Mouse (Mus musculus) layer of hippocampus, postnatal 14 days (tissue): ENCODE measurements at regions not wholly inside any gene's neighbourhood (a gene's known extent, or its start where the extent isn't known, plus 50 kb on each side); places are given as distances from the start of the nearest gene placed in this dataset.
A peak's percentile ranks its signal among the peaks of the same experiment; 100 is the strongest.

Source experiments
- DNase-seq, 2 experiments: peaks; one replicate each; pipeline ENCODE4 v3.0.0; 2021 to 2022; ENCODE audit warnings: low spot score in 2 of 2, mixed read lengths in 1 of 2

GRCm38 (mm10) chr3:102574320-102574719, 104.6 kb downstream of the Ngf start:
- DNase-seq, result no peak

GRCm38 (mm10) chr3:102576896-102577295, 107.2 kb downstream of the Ngf start:
- no peak for DNase-seq

GRCm38 (mm10) chr3:102581830-102582229, 112.1 kb downstream of the Ngf start:
- DNase-seq, result no peak

GRCm38 (mm10) chr3:102585136-102585535, 115.4 kb downstream of the Ngf start:
- DNase-seq, result no peak

- DNase-seq, result no peak
Measured at GRCm38 (mm10) chr3:102586221-102586620, 116.5 kb downstream of the Ngf start.

- no peak for DNase-seq
Measured at GRCm38 (mm10) chr3:102592041-102592440, 122.3 kb downstream of the Ngf start.

- DNase-seq, result no peak
Measured at GRCm38 (mm10) chr3:102596944-102597551, 127.3 kb downstream of the Ngf start.

GRCm38 (mm10) chr3:102599061-102599460, 129.3 kb downstream of the Ngf start:
- DNase-seq, result no peak

GRCm38 (mm10) chr3:102602766-102603165, 131.6 kb upstream of the Tspan2 start:
- no peak for DNase-seq

- no peak for DNase-seq
Measured at GRCm38 (mm10) chr3:102605284-102605683, 129.0 kb upstream of the Tspan2 start.

GRCm38 (mm10) chr3:102610970-102611369, 123.4 kb upstream of the Tspan2 start:
- DNase-seq, result no peak

- DNase-seq, result no peak
Measured at GRCm38 (mm10) chr3:102611398-102612366, 122.6 kb upstream of the Tspan2 start.

GRCm38 (mm10) chr3:102619666-102620377, 114.5 kb upstream of the Tspan2 start:
- DNase-seq, result no peak

- no peak for DNase-seq
Measured at GRCm38 (mm10) chr3:102636076-102636475, 98.3 kb upstream of the Tspan2 start.

GRCm38 (mm10) chr3:102636674-102637073, 97.7 kb upstream of the Tspan2 start:
- no peak for DNase-seq

- DNase-seq, result peak; percentile 66 to 85
Measured at GRCm38 (mm10) chr3:102644276-102644940, 89.9 kb upstream of the Tspan2 start.

- DNase-seq, result no peak
Measured at GRCm38 (mm10) chr3:102648450-102648849, 85.9 kb upstream of the Tspan2 start.

GRCm38 (mm10) chr3:102654962-102655361, 79.4 kb upstream of the Tspan2 start:
- no peak for DNase-seq

- DNase-seq, result no peak
Measured at GRCm38 (mm10) chr3:102657116-102657515, 77.2 kb upstream of the Tspan2 start.

GRCm38 (mm10) chr3:102657531-102658060, 76.7 kb upstream of the Tspan2 start:
- DNase-seq, result no peak

GRCm38 (mm10) chr3:102659352-102659751, 75.0 kb upstream of the Tspan2 start:
- DNase-seq, result no peak
